Mouse (Mus musculus) ES-Bruce4 (cell line): ENCODE results near the gene Surf6.

ENCODE experiments used
- CTCF ChIP-seq: IDR thresholded peaks from one replicate; pipeline ENCODE4 v1.8.1; 2011; ENCODE audit warnings: low read depth, low read length
- EP300 ChIP-seq: IDR thresholded peaks from 2 replicates; pipeline ENCODE4 v1.6.1; 2011; ENCODE audit warnings: low read depth, low read length; ENCODE audit not compliant: insufficient read depth
- POLR2A ChIP-seq: IDR thresholded peaks from one replicate; pipeline ENCODE4 v1.8.1; 2011; ENCODE audit warnings: low read length; ENCODE audit not compliant: insufficient read depth

- TF ChIP-seq CTCF (no peak), POLR2A (no peak), EP300 (no peak)
Measured at GRCm38 (mm10) chr2:26936425-26936824, 33.7 kb upstream of the Surf6 start.
